Mouse (Mus musculus): Measurements from ENCODE around the gene Tbr1. TPM values are rescaled to one million over a fixed set of nuclear protein-coding genes. Genes with fewer than 3 reads are reported as not detected.

Tbr1 gene
- total and polyA plus RNA-seq, 2 experiments from 2014 or later = 26.7 to 43.2 TPM

GRCm38 (mm10) chr2:61818197-61818596 is 15.5 kb downstream of the Tbr1 start:
- DNase-seq = no peak
- WGBS = 58% methylated on average over 1 of the region's 1 CpGs
- Histone ChIP-seq H3K9ac (no peak overlapping the region), H3K36me3 (ENCODE audit: insufficient read depth) (no peaks in the 10 kb centered on the region), H3K27me3 (ENCODE audit: insufficient read depth, low read length) (0 out of 2 replicates have a peak, but pooled peaks cover 8% of the 10 kb centered on the region), H3K4me1 (ENCODE audit: insufficient read depth) (no peaks in the 10 kb centered on the region), H3K4me2 (ENCODE audit: low read depth) (no peak overlapping the region), H3K4me3 (ENCODE audit: low read depth, low read length) (no peak overlapping the region), H3K27ac (ENCODE audit: low read depth, low read length) (no peak overlapping the region), H3K9me3 (ENCODE audit: low read length) (no peaks in the 10 kb centered on the region)
- no peak for ATAC-seq
- TF ChIP-seq CTCF (IDR thresholded peaks at IDR 0.05; ENCODE audit: low read depth) = no peak

DNA sequence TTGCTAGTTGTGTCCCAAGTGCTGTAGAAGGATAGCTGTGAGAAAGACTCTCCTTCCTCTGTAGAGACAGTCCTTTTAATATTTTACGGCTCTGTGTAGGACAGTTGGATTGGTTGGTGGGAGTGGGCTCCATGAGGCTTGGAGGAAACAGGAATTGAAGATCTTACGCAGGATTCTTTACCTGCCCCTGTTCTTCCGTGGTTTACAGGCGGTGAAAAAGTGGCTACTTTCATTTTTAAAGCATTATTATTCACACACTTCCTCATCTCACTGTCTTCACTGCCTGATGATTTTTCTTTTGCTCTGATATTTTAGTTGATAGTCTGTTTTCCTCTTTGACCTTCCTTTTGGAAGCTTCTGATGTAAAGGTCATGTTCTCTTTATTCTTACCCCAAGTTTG is 17.5 kb downstream of the Tbr1 start:
- no peak overlapping the region for H3K4me2 ChIP-seq (ENCODE audit: low read depth)
- no peaks in the 10 kb centered on the region for H3K27me3 ChIP-seq (ENCODE audit: insufficient read depth, low read length)
- no peak overlapping the region for H3K9ac ChIP-seq
- DNase-seq (no peak), ATAC-seq (no peak)
- no peak overlapping the region for H3K4me3 ChIP-seq (ENCODE audit: low read depth, low read length)
- H3K36me3 ChIP-seq (ENCODE audit: insufficient read depth) = no peaks in the 10 kb centered on the region
- no peaks in the 10 kb centered on the region for H3K4me1 ChIP-seq (ENCODE audit: insufficient read depth)
- H3K27ac ChIP-seq (ENCODE audit: low read depth, low read length) = no peak overlapping the region
- no peaks in the 10 kb centered on the region for H3K9me3 ChIP-seq (ENCODE audit: low read length)
- WGBS = 69% methylated on average over 4 of the region's 4 CpGs
- no peak for TF ChIP-seq CTCF (IDR thresholded peaks at IDR 0.05; ENCODE audit: low read depth)

DNA sequence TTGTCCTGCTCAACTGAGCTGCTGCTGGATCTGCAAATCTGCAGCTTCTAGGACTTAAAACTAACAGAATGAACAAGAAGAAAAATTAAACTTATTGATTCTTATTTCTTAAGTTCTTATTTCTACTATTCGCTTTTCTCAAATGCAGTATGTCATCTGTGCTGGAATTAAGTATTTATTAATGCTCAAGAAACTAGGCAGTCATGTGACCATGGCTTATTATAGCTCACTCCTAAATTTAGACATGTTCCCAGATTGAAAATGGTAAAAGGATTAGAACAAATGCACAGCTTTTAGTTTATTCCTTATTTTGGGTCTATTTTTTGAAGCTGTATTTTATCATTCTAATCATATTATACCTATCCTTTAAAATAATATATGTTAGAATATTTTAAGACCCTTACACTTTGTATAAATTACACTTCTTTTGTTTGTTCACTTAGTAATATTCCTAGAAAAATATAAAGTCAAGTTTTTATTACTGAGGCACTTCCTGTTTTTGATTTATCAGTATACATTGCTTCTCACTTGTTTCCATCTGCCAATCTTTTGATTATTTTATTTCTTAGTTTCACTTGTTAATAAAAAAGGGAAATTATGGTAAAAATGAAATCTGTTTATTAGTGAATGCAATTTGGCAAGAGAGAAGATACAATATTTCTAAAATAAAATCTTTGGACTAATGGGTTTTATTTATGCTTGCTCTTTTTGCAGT is 20.9 kb downstream of the Tbr1 start:
- ATAC-seq = no peak
- Histone ChIP-seq H3K4me2 (ENCODE audit: low read depth) (no peak overlapping the region), H3K4me3 (ENCODE audit: low read depth, low read length) (no peak overlapping the region), H3K4me1 (ENCODE audit: insufficient read depth) (no peaks in the 10 kb centered on the region), H3K36me3 (ENCODE audit: insufficient read depth) (no peaks in the 10 kb centered on the region), H3K27ac (ENCODE audit: low read depth, low read length) (no peak overlapping the region), H3K9me3 (ENCODE audit: low read length) (no peaks in the 10 kb centered on the region), H3K27me3 (ENCODE audit: insufficient read depth, low read length) (no peaks in the 10 kb centered on the region), H3K9ac (no peak overlapping the region)
- DNase-seq = no peak
- 87% methylated on average over 1 of the region's 1 CpGs for WGBS
- no peak for TF ChIP-seq CTCF (IDR thresholded peaks at IDR 0.05; ENCODE audit: low read depth)

GRCm38 (mm10) chr2:61837243-61837806 is 34.6 kb downstream of the Tbr1 start:
- WGBS = 35% methylated on average over 2 of the region's 2 CpGs
- Histone ChIP-seq H3K36me3 (ENCODE audit: insufficient read depth) (no peaks in the 10 kb centered on the region), H3K27me3 (ENCODE audit: insufficient read depth, low read length) (no peaks in the 10 kb centered on the region), H3K4me2 (ENCODE audit: low read depth) (no peak overlapping the region), H3K27ac (ENCODE audit: low read depth, low read length) (no peak overlapping the region), H3K4me1 (ENCODE audit: insufficient read depth) (no peaks in the 10 kb centered on the region), H3K4me3 (ENCODE audit: low read depth, low read length) (no peak overlapping the region), H3K9me3 (ENCODE audit: low read length) (no peaks in the 10 kb centered on the region), H3K9ac (no peak overlapping the region)
- ATAC-seq (no peak), DNase-seq (peak; percentile 49)
- TF ChIP-seq CTCF (IDR thresholded peaks at IDR 0.05; ENCODE audit: low read depth) = no peak

Small RNA genes within 50 kb of the gene (microRNA-seq; reads per million reads assigned to microRNA genes)
- gene Gm22403 = 0 reads per million in 2 experiments

Other genes with a start within 250 kb of the Tbr1 start
- 26.9 and 35.5 TPM in 2 replicates for gene Tank, start 224.3 kb upstream of the Tbr1 start, total RNA-seq (2014; rRNA removed)
- 22.5 and 24.5 TPM in 2 replicates for gene Tank, start 224.3 kb upstream of the Tbr1 start, polyA plus RNA-seq (2015; fragmentation: Nextera tagmentation; extraction: Ambion mirVana)
- gene Psmd14, start 91.2 kb upstream of the Tbr1 start, total RNA-seq (2014; rRNA removed) = 182 and 195 TPM in 2 replicates
- 243 and 265 TPM in 2 replicates for gene Psmd14, start 91.2 kb upstream of the Tbr1 start, polyA plus RNA-seq (2015; fragmentation: Nextera tagmentation; extraction: Ambion mirVana)
- gene Slc4a10, start 243.5 kb downstream of the Tbr1 start, total RNA-seq (2014; rRNA removed) = 42.2 and 55.5 TPM in 2 replicates
- 11.2 and 16.4 TPM in 2 replicates for gene Slc4a10, start 243.5 kb downstream of the Tbr1 start, polyA plus RNA-seq (2015; fragmentation: Nextera tagmentation; extraction: Ambion mirVana)